Comparison of ENCODE assay signal across 8 mouse cellular contexts in genomic region chr6:121556481-121556880, GRCm38 (mm10).
DNase-seq lines count a peak whose midpoint lies in the region; ATAC-seq lines count a peak whose summit lies in the region.

No protein-coding gene starts in this region.

- DNase-seq in forebrain, embryonic 11.5 days (ENCODE audit: low spot score): peak; percentile 64
- DNase-seq in lung, postnatal 10 days: peak; percentile 38
- no peak for DNase-seq in lung, adult 18-20 months
- peak; percentile 46 for DNase-seq in adrenal gland, postnatal 25 days
- DNase-seq in limb, embryonic 11.5 days (ENCODE audit: low spot score): peak; percentile 61
- no peak for DNase-seq in spleen, postnatal 4 days (ENCODE audit: low spot score in 2 of 2)
- DNase-seq in heart, adult 8-10 months (ENCODE audit: low spot score): no peak

- no peaks in the 10 kb centered on the region for H3K27me3 ChIP-seq in forebrain, embryonic 11.5 days (ENCODE audit: control insufficient read depth, insufficient read depth, low read length)
- H3K27me3 ChIP-seq in forebrain, embryonic 13.5 days: no peaks in the 10 kb centered on the region
- H3K27me3 ChIP-seq in limb, embryonic 11.5 days (ENCODE audit: control insufficient read depth, insufficient read depth, low read length): no peaks in the 10 kb centered on the region

- H3K9me3 ChIP-seq in forebrain, embryonic 11.5 days (ENCODE audit: control insufficient read depth, low read length): no peaks in the 10 kb centered on the region
- no peaks in the 10 kb centered on the region for H3K9me3 ChIP-seq in forebrain, embryonic 13.5 days (replicated peaks)
- H3K9me3 ChIP-seq in limb, embryonic 11.5 days (ENCODE audit: control insufficient read depth, low read length): no peaks in the 10 kb centered on the region

- H3K4me3 ChIP-seq in forebrain, embryonic 11.5 days (ENCODE audit: low read depth, low read length): no peak overlapping the region
- no peak overlapping the region for H3K4me3 ChIP-seq in forebrain, embryonic 13.5 days
- H3K4me3 ChIP-seq in limb, embryonic 11.5 days (ENCODE audit: low read depth, low read length): no peak overlapping the region

- H3K27ac ChIP-seq in forebrain, embryonic 11.5 days (ENCODE audit: low read depth, low read length): no peak overlapping the region
- no peak overlapping the region for H3K27ac ChIP-seq in forebrain, embryonic 13.5 days
- no peak overlapping the region for H3K27ac ChIP-seq in limb, embryonic 11.5 days (replicated peaks; ENCODE audit: low read depth, low read length)

- H3K4me1 ChIP-seq in forebrain, embryonic 11.5 days (replicated peaks; ENCODE audit: control insufficient read depth, insufficient read depth, low read length): no peaks in the 10 kb centered on the region
- H3K4me1 ChIP-seq in forebrain, embryonic 13.5 days: no peaks in the 10 kb centered on the region
- no peaks in the 10 kb centered on the region for H3K4me1 ChIP-seq in limb, embryonic 11.5 days (ENCODE audit: control insufficient read depth, insufficient read depth, low read length)

- no peak overlapping the region for H3K4me2 ChIP-seq in forebrain, embryonic 11.5 days (ENCODE audit: low read depth, low read length, severe bottlenecking)
- no peak overlapping the region for H3K4me2 ChIP-seq in forebrain, embryonic 13.5 days
- H3K4me2 ChIP-seq in limb, embryonic 11.5 days (ENCODE audit: low read depth, severe bottlenecking): no peak overlapping the region

- WGBS in forebrain, embryonic 11.5 days: 4% methylated on average over 3 of the region's 3 CpGs
- WGBS in forebrain, embryonic 13.5 days: 8% methylated on average over 3 of the region's 3 CpGs
- 9% methylated on average over 3 of the region's 3 CpGs for WGBS in limb, embryonic 11.5 days

- H3K36me3 ChIP-seq in forebrain, embryonic 11.5 days (ENCODE audit: control insufficient read depth, insufficient read depth, low read length): no peaks in the 10 kb centered on the region
- H3K36me3 ChIP-seq in forebrain, embryonic 13.5 days (ENCODE audit: poor library complexity, severe bottlenecking): no peaks in the 10 kb centered on the region
- H3K36me3 ChIP-seq in limb, embryonic 11.5 days (ENCODE audit: control insufficient read depth, insufficient read depth, low read length): no peaks in the 10 kb centered on the region

- ATAC-seq in forebrain, embryonic 11.5 days (replicated peaks; ENCODE audit: low FRiP score): no peak
- ATAC-seq in forebrain, embryonic 13.5 days: no peak
- ATAC-seq in limb, embryonic 11.5 days (ENCODE audit: insufficient number of reproducible peaks, low FRiP score, low TSS enrichment, low read depth): no peak

- no peak overlapping the region for H3K9ac ChIP-seq in forebrain, embryonic 11.5 days (ENCODE audit: low read length)
- H3K9ac ChIP-seq in forebrain, embryonic 13.5 days: no peak overlapping the region
- H3K9ac ChIP-seq in limb, embryonic 11.5 days (ENCODE audit: low read length): no peak overlapping the region

Comparison
In these comparisons a context has a peak if more than half of its experiments do, and no peak if none do; other contexts are left out.
1. DNase-seq: peak in forebrain, embryonic 11.5 days (single experiment), lung, postnatal 10 days (single experiment), adrenal gland, postnatal 25 days (single experiment) and limb, embryonic 11.5 days (single experiment); none in lung, adult 18-20 months (0 of 2), spleen, postnatal 4 days (0 of 2) and heart, adult 8-10 months (single experiment).